Mouse (Mus musculus) adrenal gland (tissue): ENCODE measurements around the gene Tarbp1.
"Not testable (repeated sequence)": the region's sequence is repeated elsewhere in the genome, so short reads cannot be mapped to it uniquely, and the experiment has no call there.

Experiments
- intact Hi-C: fragments of 180-260 bp; cut with DNase I; formaldehyde crosslinking; loops from one replicate; pipeline ENCODE4 v1.15.1; 2025

Gene Tarbp1

GRCm38 (mm10) chr8:126422174-126422919 is 52.5 kb downstream of the Tarbp1 start, which contains the start of gene Coa6:
Gene Coa6, plus strand, starts transcription at chr8:126422515.
- intact Hi-C loops, result no loop called here

DNA sequence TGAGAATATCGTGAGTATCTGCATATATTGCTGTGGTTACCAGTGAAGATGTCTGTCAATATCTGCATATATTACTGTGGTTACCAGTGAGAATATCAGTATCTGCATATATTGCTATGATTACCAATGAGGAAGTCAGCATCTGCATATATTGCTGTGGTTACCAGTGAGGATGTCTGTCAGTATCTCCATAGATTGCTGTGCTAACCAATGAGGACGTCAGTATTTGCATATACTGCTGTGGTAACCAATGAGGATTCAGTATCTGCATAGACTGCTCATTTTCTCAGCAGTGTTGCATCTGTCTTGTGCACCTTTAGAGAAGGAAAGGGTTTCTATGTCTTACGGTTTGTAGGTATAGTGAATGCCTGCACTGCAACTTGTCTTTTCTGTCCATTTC is 54.0 kb downstream of the Tarbp1 start:
- intact Hi-C loops, result no loop called here

DNA sequence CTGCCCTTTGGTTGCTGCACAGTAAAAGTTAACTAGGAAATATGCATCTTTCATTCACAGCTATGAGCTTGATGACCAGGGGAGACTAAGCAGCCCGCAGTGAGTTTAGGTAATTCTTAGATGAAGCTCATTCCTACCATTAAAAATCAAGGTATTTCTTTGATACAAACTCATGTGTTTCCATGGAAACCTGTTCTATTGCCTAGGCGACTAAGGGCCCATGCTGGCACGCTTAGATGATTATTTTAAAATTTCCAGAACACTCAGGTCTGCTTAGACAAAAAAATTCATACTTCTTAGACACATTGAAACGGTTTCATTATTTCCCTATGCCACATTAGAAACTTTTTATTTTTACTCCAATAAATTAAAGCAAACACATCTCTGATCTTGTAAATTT is 69.8 kb downstream of the Tarbp1 start:
- intact Hi-C loops, result no loop called here

DNA sequence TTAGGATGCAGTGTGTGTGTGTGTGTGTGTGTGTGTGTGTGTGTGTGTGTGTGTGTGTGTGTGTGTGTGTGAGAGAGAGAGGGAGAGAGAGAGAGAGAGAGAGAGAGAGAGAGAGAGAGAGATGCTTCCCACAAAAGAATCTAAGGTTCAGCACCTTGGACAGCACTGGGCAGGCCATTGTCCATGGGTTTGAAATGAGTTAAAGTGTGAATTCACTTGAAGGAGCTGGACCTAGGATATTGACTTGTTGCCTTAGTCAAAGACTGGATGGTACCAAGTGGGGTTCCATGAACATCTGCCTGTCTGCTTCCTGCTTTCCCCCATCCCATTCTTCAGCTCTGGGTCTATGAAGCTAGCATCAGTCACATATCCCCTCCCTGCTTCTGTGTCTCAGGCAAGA is 70.3 kb downstream of the Tarbp1 start:
- intact Hi-C loops, result not testable (repeated sequence)

DNA sequence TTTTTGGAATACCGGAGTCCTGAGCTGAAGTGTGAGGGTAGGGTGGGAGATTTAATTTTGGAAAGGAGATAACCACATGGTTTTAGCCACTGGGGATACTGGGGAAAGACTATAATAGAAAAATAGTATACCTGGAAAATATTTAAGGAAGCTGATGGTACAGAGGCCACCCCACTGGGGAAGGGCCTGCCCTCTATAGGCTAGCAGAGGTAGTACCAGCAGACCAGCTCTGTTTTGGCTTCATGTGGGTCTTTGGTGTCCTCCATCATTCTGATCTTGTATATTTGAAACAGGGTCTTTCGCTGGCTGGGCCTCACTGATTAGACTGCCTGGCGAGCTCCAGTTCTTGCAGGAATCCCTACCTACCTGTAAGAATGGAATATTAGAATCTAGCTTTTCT is 76.5 kb downstream of the Tarbp1 start:
- intact Hi-C loops, result no loop called here

DNA sequence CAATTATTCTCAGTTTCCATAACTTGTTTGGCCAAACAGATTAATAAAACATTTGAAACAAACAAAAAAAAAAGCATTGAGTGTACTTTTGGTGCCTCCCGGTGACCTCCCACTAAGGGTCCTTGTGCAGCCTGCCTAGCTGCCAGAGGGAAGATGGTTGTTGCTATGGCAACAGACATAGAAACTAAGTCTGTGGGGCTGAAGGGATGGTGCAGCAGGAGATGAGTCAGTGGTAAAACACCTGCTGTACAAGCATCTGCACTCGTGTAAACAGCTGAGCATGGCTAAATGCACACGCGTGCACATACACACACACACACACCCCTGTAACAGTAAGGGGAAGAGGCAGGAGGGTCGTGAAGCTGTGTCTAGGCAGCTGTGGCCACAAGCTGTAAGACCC is 78.9 kb downstream of the Tarbp1 start:
- intact Hi-C loops, result no loop called here

DNA sequence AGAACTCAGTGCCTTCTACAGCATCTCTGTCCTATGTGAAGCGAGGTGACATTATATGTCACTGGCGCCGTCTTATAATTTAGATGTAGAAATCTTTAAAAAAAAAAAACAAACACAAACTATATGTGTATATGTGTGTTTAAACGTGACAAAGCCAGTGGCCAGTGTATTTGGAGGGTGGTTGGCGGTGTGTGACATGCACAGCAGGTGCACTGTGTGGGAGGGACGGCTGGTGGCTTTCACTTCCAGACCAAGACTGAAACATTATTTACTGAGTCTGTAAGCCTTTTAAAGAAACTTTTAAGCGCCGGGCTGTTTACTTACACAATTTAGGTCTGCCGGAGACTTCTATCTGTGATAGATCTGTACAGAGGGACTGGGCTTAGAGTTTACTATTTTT is 79.5 kb downstream of the Tarbp1 start:
- intact Hi-C loops, result no loop called here

- intact Hi-C loops, result no loop called here
Measured at GRCm38 (mm10) chr8:126391541-126391940, 83.3 kb downstream of the Tarbp1 start.

GRCm38 (mm10) chr8:126387566-126387965 is 87.3 kb downstream of the Tarbp1 start:
- intact Hi-C loops, result loop anchor here (10.0 kb wide), 1 partner anchor 93 kb away; the partner anchor contains the start of gene Slc35f3

DNA sequence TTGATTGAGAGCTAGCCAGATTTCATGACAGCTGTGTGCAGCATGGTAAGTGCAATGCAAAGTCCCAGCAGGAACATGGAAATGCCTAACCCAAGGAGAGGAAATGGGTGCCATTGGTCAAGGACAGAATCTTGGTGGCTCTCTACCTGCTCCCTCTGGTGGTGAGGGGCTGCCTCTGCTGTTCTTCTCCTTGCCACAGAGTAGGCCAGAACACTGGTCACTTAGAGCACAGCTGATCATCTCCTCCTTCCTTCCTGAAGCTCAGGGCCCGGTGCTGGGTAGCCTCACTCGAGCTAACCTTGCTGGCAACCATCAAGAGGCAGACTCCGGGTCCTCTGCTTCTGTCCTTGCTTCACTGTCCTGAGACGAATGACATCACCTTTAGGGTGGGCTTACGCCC is 92.1 kb downstream of the Tarbp1 start:
- intact Hi-C loops, result loop anchor here (5.0 to 10.0 kb wide), 2 partner anchors 88 to 115 kb away; partner anchors contain the start of gene Slc35f3

DNA sequence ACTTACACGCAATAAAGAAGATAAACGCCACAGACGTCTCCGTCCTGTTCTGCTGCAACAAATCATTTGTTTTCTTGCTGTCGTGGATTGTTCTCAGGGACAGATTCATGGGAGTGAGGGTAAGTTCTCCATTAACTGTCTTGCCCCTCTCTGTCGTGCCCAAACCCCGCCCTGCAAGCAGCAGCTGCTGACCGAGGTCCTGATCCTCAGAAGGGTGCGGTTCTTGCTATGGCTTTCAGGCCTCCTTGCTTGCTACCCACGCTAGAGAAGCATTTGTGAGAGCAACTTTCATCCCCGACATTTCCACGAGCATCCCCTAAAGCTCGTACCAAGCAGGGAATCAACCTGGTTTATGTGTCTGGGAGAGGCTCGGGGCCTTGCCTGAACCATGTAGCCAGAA is 92.6 kb downstream of the Tarbp1 start:
- intact Hi-C loops, result loop anchor here (5.0 to 10.0 kb wide), 2 partner anchors 87 to 115 kb away; partner anchors contain the start of gene Slc35f3

GRCm38 (mm10) chr8:126381299-126381698 is 93.6 kb downstream of the Tarbp1 start:
- intact Hi-C loops, result loop anchor here (5.0 to 10.0 kb wide), 2 partner anchors 86 to 114 kb away; partner anchors contain the start of gene Slc35f3

DNA sequence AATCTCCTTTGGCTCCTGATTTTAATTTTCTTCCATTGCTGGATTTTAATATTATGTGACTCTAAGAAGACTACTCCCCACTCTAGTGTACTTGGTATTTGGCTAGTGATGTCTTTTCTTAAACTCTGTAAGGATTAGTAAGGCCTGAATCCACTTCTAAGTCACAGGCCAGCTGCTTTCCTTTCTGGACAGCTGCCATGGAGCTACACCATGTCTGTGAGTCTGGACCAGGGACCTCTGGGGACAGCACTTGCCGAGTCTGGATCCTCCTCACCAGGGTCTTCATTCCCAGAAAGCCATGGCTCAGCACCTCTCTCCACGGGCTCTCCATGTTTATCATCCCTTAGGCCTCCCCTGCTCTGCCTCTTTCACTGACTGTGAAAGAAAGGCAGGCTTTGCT is 94.7 kb downstream of the Tarbp1 start:
- intact Hi-C loops, result loop anchor here (5.0 to 10.0 kb wide), 2 partner anchors 85 to 113 kb away; partner anchors contain the start of gene Slc35f3

DNA sequence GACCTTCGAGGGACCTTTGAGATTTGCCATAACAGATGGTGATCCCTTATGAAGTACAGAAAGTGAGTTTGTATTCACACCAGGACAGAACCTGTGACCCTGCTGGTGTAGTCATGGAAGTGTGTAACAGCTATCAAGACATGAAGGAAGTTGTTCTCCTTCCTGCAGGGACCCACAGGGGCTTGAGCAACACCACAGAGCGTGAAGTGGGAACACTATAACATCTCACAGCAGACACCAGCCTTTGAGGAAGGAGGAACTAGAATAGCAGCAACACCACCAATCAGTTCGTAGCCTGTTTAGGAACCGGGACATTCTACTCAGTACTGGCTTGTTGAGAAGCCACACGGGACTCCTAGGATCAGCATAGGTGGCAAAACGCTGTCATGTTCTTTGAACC is 95.3 kb downstream of the Tarbp1 start:
- intact Hi-C loops, result no loop called here
